Mouse (Mus musculus) forebrain, embryonic 11.5 days (tissue): ENCODE results near the gene Srsf11. TPM values are rescaled to one million over a fixed set of nuclear protein-coding genes. Genes with fewer than 3 reads are reported as not detected.
A peak's percentile ranks its signal among the peaks of the same experiment; 100 is the strongest.

Experiments
- ATAC-seq: fragments of 200-750 bp; cut with Nextera tagmentation; replicated peaks from 2 replicates; pipeline ENCODE4 v1.8.0; 2017; ENCODE audit warnings: moderate TSS enrichment; ENCODE audit not compliant: low FRiP score
- DNase-seq: peaks from one replicate; pipeline ENCODE4 v3.0.0-alpha.2; 2017; ENCODE audit warnings: low spot score
- H3K27ac ChIP-seq: fragments of 300-500 bp; sonication (generic); 2 replicates; pipeline ENCODE4 v1.5.1; 2014; ENCODE audit warnings: low read depth, low read length
- H3K27me3 ChIP-seq: fragments of 300-500 bp; sonication (generic); 2 replicates; pipeline ENCODE4 v1.6.1; 2014; ENCODE audit warnings: mild to moderate bottlenecking, low read length, mixed read lengths; ENCODE audit not compliant: control insufficient read depth, insufficient read depth
- H3K36me3 ChIP-seq: fragments of 300-500 bp; sonication (generic); 2 replicates; pipeline ENCODE4 v1.6.1; 2014; ENCODE audit warnings: mild to moderate bottlenecking, low read length, moderate library complexity, mixed read lengths; ENCODE audit not compliant: control insufficient read depth, insufficient read depth
- H3K4me1 ChIP-seq: fragments of 300-500 bp; sonication (generic); replicated peaks from 2 replicates; pipeline ENCODE4 v1.6.1; 2014; ENCODE audit warnings: low read length, mixed read lengths; ENCODE audit not compliant: control insufficient read depth, insufficient read depth
- H3K4me2 ChIP-seq: fragments of 300-500 bp; sonication (generic); 2 replicates; pipeline ENCODE4 v1.6.1; 2014; ENCODE audit warnings: low read depth, mild to moderate bottlenecking, low read length, moderate library complexity, mixed read lengths; ENCODE audit not compliant: severe bottlenecking
- H3K4me3 ChIP-seq: fragments of 300-500 bp; sonication (generic); 2 replicates; pipeline ENCODE4 v1.5.1; 2014; ENCODE audit warnings: low read depth, low read length
- H3K9ac ChIP-seq: fragments of 300-500 bp; sonication (generic); 2 replicates; pipeline ENCODE4 v1.6.1; 2014; ENCODE audit warnings: low read length
- H3K9me3 ChIP-seq: fragments of 300-500 bp; sonication (generic); 2 replicates; pipeline ENCODE4 v1.6.1; 2016; ENCODE audit warnings: low read length, mixed read lengths; ENCODE audit not compliant: control insufficient read depth
- WGBS: fragments of 180-500 bp; shearing (Covaris S2); extraction: QIAGEN DNeasy Blood & Tissue Kit; methylation state at CpG from one replicate; pipeline ENCODE4 v1.1.7; 2014; 5-methylcytosine and 5-hydroxymethylcytosine counted together
- polyA plus RNA-seq: library from polyadenylated mRNA; unstranded; fragments of >200 nt; fragmentation: Nextera tagmentation; extraction: Ambion mirVana; gene quantifications from 2 replicates; pipeline ENCODE4 v1.2.1, GENCODE M21; 2014

Gene Srsf11
- polyA plus RNA-seq, 1 experiment from 2014 or later, result 367 TPM

- Histone ChIP-seq H3K4me2 (no peak overlapping the region), H3K27ac (no peak overlapping the region), H3K4me3 (no peak overlapping the region), H3K4me1 (no peaks in the 10 kb centered on the region), H3K9ac (no peak overlapping the region), H3K36me3 (peaks cover 12% of the 10 kb centered on the region; the same call in 1 of the 2 replicates), H3K27me3 (no peaks in the 10 kb centered on the region), H3K9me3 (no peaks in the 10 kb centered on the region)
- ATAC-seq, result peak; percentile 39; the same call in 1 of the 2 replicates
- no peak for DNase-seq
- WGBS, result 58% methylated on average over 1 of the region's 1 CpGs
Measured at GRCm38 (mm10) chr3:158009762-158010320, 26.6 kb downstream of the Srsf11 start.

GRCm38 (mm10) chr3:158008647-158009046 is 27.8 kb downstream of the Srsf11 start:
- no peak for ATAC-seq

GRCm38 (mm10) chr3:157998742-157999369 is 37.6 kb downstream of the Srsf11 start:
- Histone ChIP-seq H3K4me2 (no peak overlapping the region), H3K9ac (no peak overlapping the region), H3K27me3 (no peaks in the 10 kb centered on the region), H3K9me3 (no peaks in the 10 kb centered on the region), H3K4me3 (no peak overlapping the region), H3K27ac (no peak overlapping the region), H3K4me1 (no peaks in the 10 kb centered on the region), H3K36me3 (no peaks in the 10 kb centered on the region)
- DNase-seq (no peak), ATAC-seq (no peak)
- WGBS, result 63% methylated on average over 1 of the region's 1 CpGs

More at GRCm38 (mm10) chr3:158008647-158009046, 27.8 kb downstream of the Srsf11 start:
- H3K4me2 ChIP-seq, result no peak overlapping the region
- H3K9me3 ChIP-seq, result no peaks in the 10 kb centered on the region
- no peak overlapping the region for H3K27ac ChIP-seq
- DNase-seq, result no peak
- no peak overlapping the region for H3K9ac ChIP-seq
- H3K4me1 ChIP-seq, result no peaks in the 10 kb centered on the region
- 87% methylated on average over 1 of the region's 1 CpGs for WGBS
- no peak overlapping the region for H3K4me3 ChIP-seq
- H3K27me3 ChIP-seq, result no peaks in the 10 kb centered on the region
- H3K36me3 ChIP-seq, result peaks cover 10% of the 10 kb centered on the region; the same call in 1 of the 2 replicates

- Histone ChIP-seq H3K27ac (no peak overlapping the region), H3K4me2 (no peak overlapping the region), H3K27me3 (no peaks in the 10 kb centered on the region), H3K9me3 (no peaks in the 10 kb centered on the region), H3K4me1 (no peaks in the 10 kb centered on the region), H3K9ac (no peak overlapping the region), H3K4me3 (no peak overlapping the region), H3K36me3 (no peaks in the 10 kb centered on the region)
- 89% methylated on average over 2 of the region's 2 CpGs for WGBS
- DNase-seq (no peak), ATAC-seq (no peak)
Measured at GRCm38 (mm10) chr3:157995726-157996125, 40.7 kb downstream of the Srsf11 start.

- no peak for DNase-seq
- Histone ChIP-seq H3K4me1 (no peaks in the 10 kb centered on the region), H3K9ac (no peak overlapping the region), H3K4me3 (no peak overlapping the region), H3K36me3 (no peaks in the 10 kb centered on the region), H3K27ac (no peak overlapping the region), H3K27me3 (no peaks in the 10 kb centered on the region), H3K9me3 (no peaks in the 10 kb centered on the region), H3K4me2 (no peak overlapping the region)
- no peak for ATAC-seq
Measured at GRCm38 (mm10) chr3:157993322-157993721, 43.1 kb downstream of the Srsf11 start.

- no peaks in the 10 kb centered on the region for H3K9me3 ChIP-seq
- no peak for ATAC-seq
Measured at GRCm38 (mm10) chr3:157979619-157980018, 56.8 kb downstream of the Srsf11 start.

GRCm38 (mm10) chr3:157973236-157973635 is 63.2 kb downstream of the Srsf11 start:
- ATAC-seq, result no peak
- WGBS, result 96% methylated on average over 2 of the region's 2 CpGs
- H3K9me3 ChIP-seq, result no peaks in the 10 kb centered on the region
- no peaks in the 10 kb centered on the region for H3K27me3 ChIP-seq
- no peak overlapping the region for H3K4me3 ChIP-seq
- H3K27ac ChIP-seq, result no peak overlapping the region
- H3K4me1 ChIP-seq, result no peaks in the 10 kb centered on the region
- H3K36me3 ChIP-seq, result no peaks in the 10 kb centered on the region
- H3K4me2 ChIP-seq, result no peak overlapping the region
- no peak for DNase-seq
- H3K9ac ChIP-seq, result no peak overlapping the region

More at GRCm38 (mm10) chr3:157979619-157980018, 56.8 kb downstream of the Srsf11 start:
- no peak overlapping the region for H3K4me2 ChIP-seq
- no peak overlapping the region for H3K9ac ChIP-seq
- no peaks in the 10 kb centered on the region for H3K4me1 ChIP-seq
- H3K36me3 ChIP-seq, result no peaks in the 10 kb centered on the region; the same call in 1 of the 2 replicates
- no peak overlapping the region for H3K4me3 ChIP-seq
- no peaks in the 10 kb centered on the region for H3K27me3 ChIP-seq
- no peak for DNase-seq
- H3K27ac ChIP-seq, result no peak overlapping the region

- Histone ChIP-seq H3K9me3 (no peaks in the 10 kb centered on the region), H3K4me1 (no peaks in the 10 kb centered on the region), H3K27ac (no peak overlapping the region), H3K27me3 (no peaks in the 10 kb centered on the region), H3K9ac (no peak overlapping the region), H3K36me3 (no peaks in the 10 kb centered on the region), H3K4me3 (no peak overlapping the region), H3K4me2 (no peak overlapping the region)
- no peak for DNase-seq
- no peak for ATAC-seq
- WGBS, result 96% methylated on average over 2 of the region's 2 CpGs
Measured at GRCm38 (mm10) chr3:157971151-157971550, 65.3 kb downstream of the Srsf11 start.
